Mouse (Mus musculus): ENCODE results near the gene Psmd9.

Psmd9 gene

GRCm38 (mm10) chr5:123137044-123137909, 31.9 kb upstream of the Psmd9 start:
- DNase-seq (ENCODE audit: low read depth in 1 of 2, low spot score in 2 of 2) = peak in 1 of 2 experiments; percentile 39

DNA sequence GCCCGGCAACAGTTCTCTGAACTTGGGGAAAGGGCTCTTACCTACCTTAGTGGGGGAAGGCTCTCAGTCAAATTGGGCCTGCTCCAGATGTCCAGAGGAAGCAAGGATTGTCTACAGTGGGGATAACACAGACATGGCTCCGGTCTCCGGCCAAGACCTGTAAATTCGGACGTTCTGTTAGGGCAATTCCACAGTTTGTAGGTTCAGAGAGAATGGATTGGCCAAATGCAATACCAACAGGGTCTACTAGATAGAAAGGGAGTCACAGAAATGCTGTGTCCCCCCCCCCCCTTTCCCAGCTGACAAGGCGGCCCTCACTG, 31.3 kb upstream of the Psmd9 start:
- DNase-seq (ENCODE audit: low read depth in 1 of 2, low spot score in 2 of 2) = no peak

DNA sequence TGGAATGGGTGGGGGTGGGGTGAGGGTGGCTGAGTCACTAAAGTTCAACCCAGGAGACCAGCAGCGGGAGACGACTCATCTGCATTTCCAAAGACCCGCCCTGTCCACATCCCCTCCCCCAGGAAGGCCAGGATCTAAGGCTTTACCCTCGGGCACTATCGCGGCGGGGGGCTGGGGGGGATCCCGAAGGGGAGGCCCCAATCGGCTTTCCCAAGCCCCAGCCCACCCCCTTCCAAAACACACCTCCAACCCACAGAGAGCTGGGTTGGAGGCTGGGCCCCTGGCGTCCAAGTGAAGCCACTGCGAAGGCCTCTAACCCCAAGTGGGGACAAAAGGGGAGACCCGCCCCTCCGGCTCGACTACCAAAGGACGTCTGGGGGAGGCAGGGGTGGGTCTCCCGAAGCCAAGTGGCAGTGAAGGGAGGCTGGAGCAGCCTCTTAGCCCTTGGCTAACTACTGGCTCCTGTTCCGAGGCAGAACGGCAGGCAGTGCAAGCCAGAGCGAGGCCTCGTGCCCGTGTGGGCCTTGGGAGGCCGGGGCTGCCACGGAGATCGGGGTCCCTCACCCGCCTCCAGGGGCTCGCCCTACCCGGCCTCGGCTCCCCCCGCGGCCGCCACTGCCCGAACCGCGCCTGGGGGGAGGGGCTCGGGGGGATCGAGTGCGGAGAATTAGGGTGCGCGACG, 30.8 kb upstream of the Psmd9 start:
- peak in 1 of 2 experiments; percentile 19 for DNase-seq (ENCODE audit: low read depth in 1 of 2, low spot score in 2 of 2)

DNA sequence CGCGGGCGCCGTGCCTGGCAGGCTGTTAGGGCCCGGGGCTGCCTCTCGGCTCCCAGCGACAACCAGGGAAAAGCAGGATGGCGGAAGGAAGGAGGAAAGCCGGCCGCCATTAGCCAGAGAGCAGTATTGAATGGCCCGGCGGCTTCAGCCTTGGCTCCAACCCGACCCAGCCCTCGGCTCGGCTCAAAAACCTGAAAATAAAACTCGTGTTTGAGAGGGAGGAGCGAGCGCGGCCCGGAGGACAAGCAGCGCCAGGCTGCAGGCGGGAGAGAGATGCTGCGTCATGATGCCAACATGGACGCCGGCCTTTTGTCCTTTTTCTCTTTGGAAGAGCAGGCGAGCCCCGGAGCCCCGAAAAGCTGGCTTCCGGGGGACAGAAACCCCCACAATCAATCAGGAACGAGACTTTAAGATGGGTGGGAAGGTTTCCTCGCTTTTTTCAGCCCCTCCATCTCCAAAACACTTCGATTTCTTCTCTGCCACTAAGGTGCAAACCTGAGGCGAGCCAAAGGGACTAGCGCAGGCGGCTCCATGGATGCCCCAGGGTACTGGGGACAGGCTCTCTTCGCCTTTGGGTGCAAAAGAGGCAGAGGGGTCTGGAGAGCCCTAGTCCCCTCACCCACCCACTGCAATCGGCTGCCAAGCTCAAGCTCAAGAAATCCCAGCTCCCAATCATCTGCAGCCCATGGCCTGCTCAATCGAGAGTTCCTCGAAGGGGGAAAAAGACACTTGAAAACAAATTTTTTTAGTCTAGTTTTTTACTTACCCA, 30.1 kb upstream of the Psmd9 start:
- peak; percentile 33 to 64 for DNase-seq (ENCODE audit: low read depth in 1 of 2, low spot score in 2 of 2)

- DNase-seq (ENCODE audit: low read depth in 1 of 2, low spot score in 2 of 2) = no peak
Measured at GRCm38 (mm10) chr5:123139722-123140627, 29.2 kb upstream of the Psmd9 start.

GRCm38 (mm10) chr5:123140694-123141554, 28.3 kb upstream of the Psmd9 start:
- peak; percentile 75 to 87 for DNase-seq (ENCODE audit: low read depth in 1 of 2, low spot score in 2 of 2)

- peak; percentile 33 to 48 for DNase-seq (ENCODE audit: low read depth in 1 of 2, low spot score in 2 of 2)
Measured at GRCm38 (mm10) chr5:123141555-123142160, 27.6 kb upstream of the Psmd9 start.

DNA sequence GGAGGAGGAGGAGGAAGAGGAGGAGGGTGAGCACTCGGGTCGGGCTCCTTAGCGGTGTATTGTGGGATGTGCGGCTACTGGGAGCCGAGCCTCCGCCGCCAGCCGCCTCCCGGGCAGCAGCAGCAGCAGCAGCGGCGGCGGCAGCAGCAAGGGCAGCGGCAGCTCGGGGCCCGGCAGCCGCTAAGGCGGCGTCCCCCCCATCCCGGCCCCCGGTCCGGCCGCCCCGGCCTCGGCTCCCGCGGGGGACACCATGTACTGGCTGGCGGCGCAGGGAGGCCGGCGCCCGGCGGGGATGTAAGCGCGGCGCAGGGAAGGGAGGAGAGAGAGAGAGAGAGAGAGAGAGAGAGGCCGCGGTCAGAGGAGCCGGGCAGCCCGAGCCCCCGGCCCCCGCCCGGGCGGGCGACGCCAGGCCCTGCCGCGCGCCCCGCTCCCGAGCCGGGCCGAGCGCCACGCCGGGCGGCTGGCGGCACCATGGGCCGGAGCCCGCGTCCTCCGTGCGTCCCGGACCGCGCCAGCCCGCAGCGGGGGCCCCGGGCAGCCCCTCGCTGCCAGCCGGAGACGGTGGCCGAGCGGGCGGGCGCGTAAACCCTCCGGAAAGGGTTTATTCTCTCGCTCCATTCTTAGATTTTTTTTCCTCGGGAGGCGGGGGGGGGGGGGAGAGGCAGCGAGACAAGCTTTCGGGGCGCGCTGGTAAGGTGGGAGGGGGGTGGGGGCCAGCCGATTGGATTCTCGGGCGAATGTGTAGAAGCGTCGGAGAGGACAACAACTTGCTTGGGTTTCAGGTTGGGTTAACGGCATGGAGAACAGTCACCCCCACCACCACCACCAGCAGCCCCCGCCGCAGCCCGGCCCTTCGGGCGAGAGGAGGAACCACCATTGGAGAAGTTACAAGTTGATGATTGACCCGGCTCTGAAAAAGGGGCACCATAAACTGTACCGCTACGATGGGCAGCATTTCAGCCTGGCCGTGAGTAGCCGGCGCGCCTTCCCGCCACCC, 26.8 kb upstream of the Psmd9 start, which contains the start of gene Setd1b:
Gene Setd1b (plus strand): TSS at position 33 of the 997 bp plus-strand sequence.
- no peak for DNase-seq (ENCODE audit: low read depth in 1 of 2, low spot score in 2 of 2)

DNA sequence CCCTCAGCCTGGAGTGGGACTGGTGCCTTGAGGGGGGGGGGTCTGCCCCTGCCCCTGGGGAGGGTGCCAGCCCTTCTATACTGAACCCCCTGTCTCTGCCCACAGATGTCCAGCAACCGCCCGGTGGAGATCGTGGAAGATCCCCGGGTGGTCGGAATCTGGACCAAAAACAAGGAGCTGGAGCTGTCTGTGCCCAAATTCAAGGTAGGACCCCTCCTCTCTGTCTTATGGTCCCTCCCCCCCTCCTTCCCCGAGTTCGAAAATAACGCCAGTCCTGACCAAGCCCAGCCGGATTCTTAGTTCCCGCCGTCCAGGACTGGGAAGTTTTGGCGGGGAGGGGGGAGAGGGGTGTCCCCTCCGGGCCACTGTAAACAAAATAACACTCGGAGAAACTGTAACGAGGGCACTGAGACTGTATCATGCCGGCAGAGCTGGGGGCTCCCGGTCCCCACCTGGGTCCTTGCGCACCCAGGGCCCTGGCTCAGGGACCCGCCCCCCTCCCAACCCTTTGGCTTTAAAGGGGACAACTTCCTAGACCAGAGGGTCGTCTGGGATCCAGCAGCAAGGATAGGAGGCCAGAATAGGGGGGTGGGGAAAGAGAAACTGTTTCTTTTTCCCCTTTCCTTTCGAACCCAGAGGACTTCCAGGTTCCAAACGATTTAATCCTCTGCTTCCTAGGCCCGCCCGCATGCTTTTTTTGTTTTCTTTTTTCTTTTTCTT, 25.8 kb upstream of the Psmd9 start:
- DNase-seq (ENCODE audit: low read depth in 1 of 2, low spot score in 2 of 2) = no peak

- no peak for DNase-seq (ENCODE audit: low read depth in 1 of 2, low spot score in 2 of 2)
Measured at GRCm38 (mm10) chr5:123143971-123144745, 25.1 kb upstream of the Psmd9 start.

- no peak for DNase-seq (ENCODE audit: low read depth in 1 of 2, low spot score in 2 of 2)
Measured at GRCm38 (mm10) chr5:123144746-123145590, 24.2 kb upstream of the Psmd9 start.

GRCm38 (mm10) chr5:123146357-123146756, 22.9 kb upstream of the Psmd9 start:
- DNase-seq (ENCODE audit: low read depth in 1 of 2, low spot score in 2 of 2) = no peak

DNA sequence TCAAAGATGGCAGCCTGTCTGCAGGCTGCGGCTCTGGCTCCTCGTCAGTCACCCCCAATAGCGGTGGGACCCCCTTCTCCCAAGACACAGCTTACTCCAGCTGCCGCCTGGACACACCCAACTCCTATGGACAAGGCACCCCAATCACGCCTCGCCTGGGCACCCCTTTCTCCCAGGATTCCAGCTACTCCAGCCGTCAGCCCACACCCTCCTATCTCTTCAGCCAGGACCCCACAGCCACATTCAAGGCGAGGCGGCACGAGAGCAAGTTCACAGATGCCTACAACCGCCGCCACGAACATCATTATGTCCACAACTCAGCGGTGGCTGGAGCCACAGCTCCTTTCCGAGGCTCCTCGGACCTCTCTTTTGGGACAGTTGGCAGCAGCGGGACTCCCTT, 21.6 kb upstream of the Psmd9 start:
- no peak for DNase-seq (ENCODE audit: low read depth in 1 of 2, low spot score in 2 of 2)

GRCm38 (mm10) chr5:123148073-123148722, 21.0 kb upstream of the Psmd9 start:
- no peak for DNase-seq (ENCODE audit: low read depth in 1 of 2, low spot score in 2 of 2)
